Mouse (Mus musculus): ENCODE results near the gene En2. TPM values are rescaled to one million over a fixed set of nuclear protein-coding genes. Genes with fewer than 3 reads are reported as not detected.

Gene En2
- polyA plus RNA-seq, 1 experiment = not detected

DNA sequence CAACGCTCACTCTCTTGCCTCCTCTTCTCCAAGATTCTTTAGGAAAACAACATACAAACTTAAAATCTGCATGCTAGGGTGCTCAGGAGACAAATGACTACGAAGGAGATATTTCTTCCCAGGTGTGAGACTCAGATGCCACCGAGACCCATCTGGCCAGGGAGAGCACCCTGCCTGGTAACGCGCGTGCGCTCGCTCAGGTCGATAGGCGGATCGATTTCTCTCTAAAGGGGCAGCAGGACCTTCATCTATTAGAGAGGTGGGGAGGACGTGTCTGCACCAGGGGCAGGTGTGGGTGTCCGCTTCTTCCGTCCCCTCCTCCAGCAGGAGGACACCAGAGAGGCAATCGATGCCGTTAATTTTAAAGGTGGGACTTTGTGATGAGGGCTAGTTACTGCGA, 7.7 kb upstream of the En2 start:
- Histone ChIP-seq H3K4me1 (ENCODE audit: control insufficient read depth, insufficient read depth, low read length) (no peaks in the 10 kb centered on the region; the same call in none of the 2 replicates), H3K27ac (ENCODE audit: insufficient read depth, low read depth, low read length) (no peak overlapping the region), H3K4me3 (ENCODE audit: insufficient read depth, low read depth, low read length) (no peak overlapping the region)
- 5% methylated on average over 17 of the region's 17 CpGs for WGBS
- TF ChIP-seq POLR2A (IDR thresholded peaks at IDR 0.05; ENCODE audit: insufficient read depth, low read depth, low read length) (no peak), CTCF (IDR thresholded peaks at IDR 0.05; ENCODE audit: insufficient read depth, low read depth, low read length) (no peak)

DNA sequence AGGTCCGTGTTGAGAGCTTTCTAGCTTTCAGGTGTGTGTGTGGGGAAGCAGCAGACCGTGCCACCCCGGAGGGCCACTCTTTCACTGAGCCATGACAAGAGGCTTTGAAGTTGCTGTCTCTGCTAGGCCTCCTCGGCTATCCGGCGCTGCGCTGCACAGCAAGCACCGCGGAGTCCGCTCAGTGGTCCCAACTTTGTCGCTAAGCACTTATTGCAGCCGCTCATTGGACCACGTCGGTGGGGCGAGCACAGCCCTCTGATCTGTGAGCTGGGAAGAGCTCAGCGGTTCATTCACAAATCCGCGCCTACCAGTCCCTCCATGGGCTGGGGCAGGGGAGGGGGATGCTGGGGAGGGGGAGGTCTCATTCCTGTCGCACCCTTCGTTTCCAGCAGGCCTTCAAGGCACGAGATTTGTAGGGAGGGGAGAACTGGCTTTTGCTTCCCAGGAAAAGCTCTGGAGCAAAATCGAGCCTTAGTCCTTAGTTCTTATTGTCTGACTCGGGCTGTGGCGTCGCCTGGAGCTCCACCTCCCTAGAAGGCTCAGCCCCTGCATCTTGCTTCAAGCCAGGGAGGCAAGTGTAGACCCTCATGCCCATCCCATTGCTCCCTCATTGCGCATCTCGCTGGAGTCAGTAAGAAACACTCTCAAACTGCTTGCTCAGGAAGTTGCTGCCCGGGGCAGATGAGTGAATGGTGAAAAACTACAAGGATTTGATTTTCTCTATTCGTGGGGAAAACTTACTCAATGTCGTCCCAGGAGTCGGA, 7.0 kb upstream of the En2 start:
- no peak overlapping the region for H3K4me3 ChIP-seq (ENCODE audit: insufficient read depth, low read depth, low read length)
- no peaks in the 10 kb centered on the region; the same call in none of the 2 replicates for H3K4me1 ChIP-seq (ENCODE audit: control insufficient read depth, insufficient read depth, low read length)
- 2% methylated on average over 31 of the region's 31 CpGs for WGBS
- no peak overlapping the region for H3K27ac ChIP-seq (ENCODE audit: insufficient read depth, low read depth, low read length)
- TF ChIP-seq POLR2A (IDR thresholded peaks at IDR 0.05; ENCODE audit: insufficient read depth, low read depth, low read length) (no peak), CTCF (IDR thresholded peaks at IDR 0.05; ENCODE audit: insufficient read depth, low read depth, low read length) (no peak)

DNA sequence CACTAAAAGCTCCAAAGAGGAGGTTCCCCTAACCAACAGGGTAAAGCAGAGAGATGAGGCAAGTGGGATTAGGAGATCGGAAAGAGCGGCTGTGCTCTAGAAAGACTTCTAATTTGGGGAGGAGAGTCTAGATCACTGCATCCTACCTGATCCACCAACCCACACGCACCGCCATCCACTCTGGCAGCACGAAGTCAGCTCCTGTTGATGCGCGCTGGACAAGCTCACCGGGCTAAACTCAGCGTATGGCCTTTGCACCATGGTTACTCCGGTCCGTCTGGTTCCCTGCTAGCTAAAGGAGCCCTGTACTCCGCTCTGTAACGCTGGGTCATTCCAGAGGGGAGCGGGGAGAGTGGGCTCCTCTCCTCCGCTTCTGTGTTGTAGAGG, 6.4 kb upstream of the En2 start:
- no peak for TF ChIP-seq POLR2A (IDR thresholded peaks at IDR 0.05; ENCODE audit: insufficient read depth, low read depth, low read length)
- TF ChIP-seq CTCF (IDR thresholded peaks at IDR 0.05; ENCODE audit: insufficient read depth, low read depth, low read length) = no peak
- no peak overlapping the region for H3K4me3 ChIP-seq (ENCODE audit: insufficient read depth, low read depth, low read length)
- 4% methylated on average over 15 of the region's 15 CpGs for WGBS
- H3K4me1 ChIP-seq (ENCODE audit: control insufficient read depth, insufficient read depth, low read length) = no peaks in the 10 kb centered on the region; the same call in none of the 2 replicates
- no peak overlapping the region for H3K27ac ChIP-seq (ENCODE audit: insufficient read depth, low read depth, low read length)

DNA sequence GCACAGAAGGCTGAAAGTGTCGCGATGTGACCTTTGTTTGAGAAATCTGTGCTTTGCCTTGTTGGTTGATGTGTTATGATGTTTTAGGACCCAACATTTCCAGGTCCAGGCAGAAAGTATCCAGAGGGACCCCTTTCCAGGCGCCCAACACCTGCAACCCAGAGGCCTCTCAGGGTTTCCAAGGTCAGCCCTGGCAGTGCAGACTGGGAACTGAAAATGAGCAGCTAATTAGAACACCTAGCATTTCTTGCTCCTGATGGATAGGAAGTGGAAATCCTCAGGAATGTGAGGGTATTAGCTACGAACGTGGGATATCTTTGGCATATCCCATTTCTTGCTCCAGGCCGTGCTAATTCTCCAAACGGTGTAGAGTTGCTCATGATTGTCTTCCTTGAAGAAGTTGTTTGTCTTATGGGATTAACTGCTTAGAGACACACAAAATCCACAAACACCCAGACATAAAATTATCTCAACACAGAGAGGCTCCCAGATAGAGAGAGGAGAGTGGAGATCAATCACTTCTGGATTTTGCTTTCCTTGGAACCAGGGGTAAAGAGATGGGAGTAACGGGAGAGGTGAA, 5.5 kb upstream of the En2 start:
- Histone ChIP-seq H3K27ac (ENCODE audit: insufficient read depth, low read depth, low read length) (no peak overlapping the region), H3K4me3 (ENCODE audit: insufficient read depth, low read depth, low read length) (no peak overlapping the region), H3K4me1 (ENCODE audit: control insufficient read depth, insufficient read depth, low read length) (no peaks in the 10 kb centered on the region; the same call in none of the 2 replicates)
- WGBS = 17% methylated on average over 8 of the region's 8 CpGs
- TF ChIP-seq POLR2A (IDR thresholded peaks at IDR 0.05; ENCODE audit: insufficient read depth, low read depth, low read length) = no peak
- TF ChIP-seq CTCF (IDR thresholded peaks at IDR 0.05; ENCODE audit: insufficient read depth, low read depth, low read length) = no peak

DNA sequence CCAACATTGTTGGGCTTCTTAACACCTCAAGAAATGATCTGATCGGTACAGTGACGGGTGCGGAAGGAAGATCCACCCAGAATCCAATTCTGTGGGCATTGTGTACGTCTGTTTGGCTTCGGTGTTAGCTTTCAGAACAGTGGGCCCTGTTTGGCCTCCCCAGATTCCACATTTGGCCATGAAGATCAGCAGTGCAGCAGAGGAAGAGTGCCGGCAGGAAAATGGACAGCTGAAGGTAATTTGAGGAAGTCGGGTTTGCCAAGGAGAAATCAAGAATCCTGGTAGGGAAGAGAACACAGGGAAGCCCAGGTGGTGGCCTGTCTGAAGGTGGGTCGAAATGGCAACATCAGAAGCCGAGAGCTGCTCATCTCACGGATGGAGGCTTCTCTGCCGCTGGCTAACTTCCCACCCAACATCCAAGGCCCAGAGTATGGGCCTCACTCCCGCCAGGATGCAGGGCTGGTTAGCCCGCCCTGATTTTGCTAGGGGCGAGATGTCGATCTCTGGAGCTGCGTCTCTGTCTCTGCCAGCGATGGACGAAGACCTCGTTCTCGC, 4.0 kb upstream of the En2 start:
- H3K4me1 ChIP-seq (ENCODE audit: control insufficient read depth, insufficient read depth, low read length) = peaks cover 8% of the 10 kb centered on the region
- H3K27ac ChIP-seq (ENCODE audit: insufficient read depth, low read depth, low read length) = no peak overlapping the region
- H3K4me3 ChIP-seq (ENCODE audit: insufficient read depth, low read depth, low read length) = no peak overlapping the region
- TF ChIP-seq POLR2A (IDR thresholded peaks at IDR 0.05; ENCODE audit: insufficient read depth, low read depth, low read length) = no peak
- TF ChIP-seq CTCF (IDR thresholded peaks at IDR 0.05; ENCODE audit: insufficient read depth, low read depth, low read length) = no peak
- WGBS = 8% methylated on average over 20 of the region's 20 CpGs

DNA sequence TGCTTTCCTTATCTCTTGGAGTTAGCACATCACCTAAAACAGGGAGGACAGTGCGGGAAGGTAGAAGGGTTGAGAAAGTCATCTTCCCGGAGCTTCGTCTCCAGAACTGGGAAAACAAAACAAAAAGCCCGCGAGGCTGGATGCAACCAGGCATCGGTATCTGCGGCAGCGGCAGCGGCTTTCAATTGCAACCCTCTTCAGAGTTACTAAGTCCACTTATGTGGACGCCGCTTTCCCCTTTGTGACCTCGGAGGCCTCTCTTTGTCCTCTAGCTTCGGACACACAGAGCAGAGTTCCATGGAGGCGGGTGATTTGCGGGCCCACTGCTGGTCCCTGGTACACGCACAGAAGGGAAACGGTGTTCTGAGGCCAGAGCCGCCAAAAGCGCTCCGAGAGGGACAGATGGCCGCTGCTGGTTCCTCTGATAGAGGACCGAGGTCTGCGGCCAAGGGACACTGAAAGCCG, 3.5 kb upstream of the En2 start:
- no peak overlapping the region for H3K27ac ChIP-seq (ENCODE audit: insufficient read depth, low read depth, low read length)

DNA sequence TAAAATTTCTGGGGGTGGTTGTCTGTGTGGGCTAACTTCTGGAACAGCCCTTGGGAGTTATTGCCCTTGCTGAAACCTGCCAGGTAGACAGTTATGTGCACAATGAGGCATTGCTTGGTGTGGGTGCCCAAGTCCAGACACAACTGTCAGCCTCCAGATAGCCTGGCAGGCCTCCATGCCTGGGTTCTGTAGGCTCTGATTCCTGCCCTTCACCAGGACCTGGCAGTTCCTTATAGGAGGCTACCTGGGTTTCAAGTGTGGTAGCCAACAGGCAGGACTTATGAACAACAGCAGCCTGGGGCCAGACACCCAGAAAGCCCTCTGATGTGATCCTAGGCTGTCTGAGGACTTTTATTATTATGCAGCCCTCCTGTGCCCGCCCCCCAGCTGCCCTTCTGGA, 1.6 kb upstream of the En2 start:
- Histone ChIP-seq H3K27ac (ENCODE audit: insufficient read depth, low read depth, low read length) (no peak overlapping the region), H3K4me1 (ENCODE audit: control insufficient read depth, insufficient read depth, low read length) (peaks cover 15% of the 10 kb centered on the region), H3K4me3 (ENCODE audit: insufficient read depth, low read depth, low read length) (no peak overlapping the region)
- WGBS = 25% methylated on average over 1 of the region's 1 CpGs
- no peak for TF ChIP-seq CTCF (IDR thresholded peaks at IDR 0.05; ENCODE audit: insufficient read depth, low read depth, low read length)
- no peak for TF ChIP-seq POLR2A (IDR thresholded peaks at IDR 0.05; ENCODE audit: insufficient read depth, low read depth, low read length)

More for the DNA sequence above, 3.5 kb upstream of the En2 start:
- Histone ChIP-seq H3K4me3 (ENCODE audit: insufficient read depth, low read depth, low read length) (no peak overlapping the region), H3K4me1 (ENCODE audit: control insufficient read depth, insufficient read depth, low read length) (peaks cover 13% of the 10 kb centered on the region)
- WGBS = 2% methylated on average over 24 of the region's 24 CpGs
- TF ChIP-seq POLR2A (IDR thresholded peaks at IDR 0.05; ENCODE audit: insufficient read depth, low read depth, low read length) (no peak), CTCF (IDR thresholded peaks at IDR 0.05; ENCODE audit: insufficient read depth, low read depth, low read length) (no peak)

DNA sequence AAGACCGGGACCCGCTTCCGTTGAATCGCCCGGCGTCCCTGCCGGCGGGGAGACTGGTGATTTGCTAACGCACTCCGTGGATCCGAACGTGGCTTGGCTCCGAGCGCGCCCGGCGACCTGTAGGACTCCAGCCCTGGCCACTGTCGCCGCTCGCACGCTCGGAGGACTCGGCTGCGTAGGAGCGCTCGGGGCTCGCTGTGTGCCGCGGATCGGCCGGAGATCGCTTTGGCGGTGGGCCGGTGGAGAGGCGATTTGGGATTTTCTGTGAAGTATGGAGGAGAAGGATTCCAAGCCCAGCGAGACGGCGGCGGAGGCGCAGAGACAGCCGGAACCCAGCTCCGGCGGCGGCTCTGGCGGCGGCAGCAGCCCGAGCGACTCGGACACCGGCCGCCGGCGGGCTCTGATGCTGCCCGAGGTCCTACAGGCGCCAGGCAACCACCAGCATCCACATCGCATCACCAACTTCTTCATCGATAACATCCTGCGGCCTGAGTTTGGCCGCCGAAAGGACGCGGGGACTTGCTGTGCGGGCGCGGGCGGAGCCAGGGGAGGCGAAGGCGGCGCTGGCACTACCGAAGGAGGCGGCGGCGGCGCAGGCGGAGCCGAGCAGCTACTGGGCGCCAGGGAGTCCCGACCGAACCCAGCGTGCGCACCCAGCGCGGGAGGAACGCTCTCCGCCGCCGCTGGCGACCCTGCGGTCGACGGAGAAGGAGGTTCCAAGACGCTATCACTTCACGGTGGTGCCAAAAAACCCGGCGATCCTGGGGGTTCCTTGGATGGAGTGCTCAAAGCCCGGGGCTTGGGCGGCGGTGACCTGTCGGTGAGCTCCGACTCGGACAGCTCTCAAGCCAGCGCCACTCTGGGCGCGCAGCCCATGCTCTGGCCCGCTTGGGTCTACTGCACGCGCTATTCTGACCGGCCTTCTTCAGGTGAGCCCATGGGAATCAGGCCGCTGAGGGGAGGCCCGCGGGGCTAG, 1.1 kb downstream of the En2 start:
- peaks cover 15% of the 10 kb centered on the region for H3K4me1 ChIP-seq (ENCODE audit: control insufficient read depth, insufficient read depth, low read length)
- no peak overlapping the region for H3K27ac ChIP-seq (ENCODE audit: insufficient read depth, low read depth, low read length)
- peak overlapping the region; percentile 32 for H3K4me3 ChIP-seq (ENCODE audit: insufficient read depth, low read depth, low read length)
- WGBS = under 1% methylated on average over 111 of the region's 111 CpGs
- TF ChIP-seq POLR2A (IDR thresholded peaks at IDR 0.05; ENCODE audit: insufficient read depth, low read depth, low read length) = no peak
- TF ChIP-seq CTCF (IDR thresholded peaks at IDR 0.05; ENCODE audit: insufficient read depth, low read depth, low read length) = no peak

Measured in olfactory bulb, adult 2 months (tissue).